Mouse (Mus musculus): ENCODE results near the gene Mcfd2.

GRCm38 (mm10) chr17:87219456-87219855, 46.3 kb downstream of the Mcfd2 start:
- TF ChIP-seq CTCF (IDR thresholded peaks at IDR 0.05; ENCODE audit: low read depth), result no peak
- TF ChIP-seq EP300 (IDR thresholded peaks at IDR 0.05; ENCODE audit: low read depth), result no peak

Measured in liver, postnatal 0 days (tissue).